Mouse (Mus musculus) cerebellum, adult 8-10 months (tissue): ENCODE measurements at regions not wholly inside any gene's neighbourhood (a gene's known extent, or its start where the extent isn't known, plus 50 kb on each side); places are given as distances from the start of the nearest gene placed in this dataset.
A peak's percentile ranks its signal among the peaks of the same experiment; 100 is the strongest.

ENCODE experiments used
- DNase-seq: peaks from one replicate; pipeline ENCODE4 v3.0.0; 2022

DNA sequence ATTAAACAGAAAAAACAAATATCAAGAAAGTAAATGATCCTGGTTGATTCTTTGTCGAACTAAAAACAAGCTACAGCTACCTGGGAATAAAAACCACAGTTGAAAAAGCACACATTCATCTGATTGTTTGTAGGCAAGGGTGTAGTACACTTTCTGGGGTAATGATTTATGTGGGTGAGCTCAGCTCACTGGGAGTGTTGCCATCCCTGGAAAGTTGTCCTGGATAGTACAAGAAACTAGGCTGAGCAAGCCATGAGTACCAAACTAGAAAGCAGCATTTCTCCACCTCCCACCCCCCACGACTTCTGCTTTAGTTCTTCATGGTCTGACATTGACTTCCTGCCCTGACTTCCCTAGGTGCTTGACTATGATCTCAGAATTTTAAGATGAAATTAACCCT is 967.6 kb downstream of the Plod2 start:
- DNase-seq = no peak

DNA sequence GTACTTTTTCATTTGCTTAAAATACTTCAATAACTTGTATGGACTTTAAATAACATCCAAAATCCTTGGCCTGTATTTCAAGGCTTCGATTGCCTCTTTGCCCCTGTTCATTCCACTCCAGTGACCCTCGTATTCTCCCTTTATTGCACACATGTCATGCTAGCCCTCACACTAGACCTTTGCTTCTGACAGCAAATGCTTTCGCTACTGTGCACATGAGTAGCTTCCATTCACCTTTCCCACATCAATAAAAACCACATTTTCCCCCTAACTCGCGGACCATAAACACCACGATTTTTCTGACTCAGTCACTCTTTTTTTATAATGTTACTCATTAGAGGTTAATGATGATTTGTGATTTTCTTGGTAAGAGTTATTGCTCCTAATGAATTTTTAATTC is 982.0 kb downstream of the Plod2 start:
- no peak for DNase-seq

DNA sequence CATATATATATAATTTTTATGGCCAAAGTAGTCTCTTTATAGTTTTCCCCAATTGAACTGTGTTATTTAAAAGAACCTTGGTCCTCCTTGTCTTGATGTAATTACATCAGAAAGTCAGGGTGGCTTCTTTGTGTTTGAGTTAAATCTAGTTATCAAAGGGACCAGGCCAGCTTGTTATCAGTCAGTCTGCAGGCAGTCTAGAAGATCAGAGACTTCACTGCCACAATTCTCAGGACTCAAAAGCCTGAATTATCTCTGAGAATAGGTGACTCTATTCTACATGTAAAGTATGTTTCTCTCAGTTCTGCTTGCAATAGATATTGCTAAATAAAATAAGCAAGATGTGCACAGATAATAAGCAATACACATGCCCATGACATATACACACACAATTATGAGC is 983.1 kb downstream of the Plod2 start:
- no peak for DNase-seq

DNA sequence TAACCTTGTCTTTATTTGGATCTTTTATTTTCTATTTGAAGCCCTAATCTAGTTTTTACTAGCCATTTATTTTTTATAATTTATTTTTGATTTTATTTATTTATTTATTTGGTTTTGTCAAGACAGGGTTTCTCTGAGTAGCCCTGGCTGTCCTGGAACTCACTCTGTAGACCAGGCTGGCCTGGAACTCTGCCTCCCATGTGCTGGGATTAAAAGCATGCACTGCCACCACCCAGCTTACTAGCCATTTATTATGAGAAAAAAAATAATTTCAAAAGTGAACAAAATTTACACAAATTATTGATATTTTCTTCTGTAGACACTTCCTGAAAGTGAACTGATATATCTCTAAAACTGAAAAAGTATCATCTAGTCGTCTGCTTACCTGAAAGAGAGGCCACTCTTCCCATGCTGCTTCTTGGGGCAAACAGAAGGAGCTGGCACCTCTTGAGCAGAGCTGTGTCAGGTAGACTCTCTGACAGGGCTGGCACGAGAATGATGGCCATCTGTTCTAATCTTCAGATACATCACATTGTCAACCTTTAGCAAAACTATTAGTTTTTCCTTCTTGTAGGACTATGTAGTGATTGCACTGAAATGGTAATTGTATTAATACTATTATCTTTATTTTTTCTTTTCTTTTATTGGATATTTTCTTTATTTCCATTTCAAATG is 988.8 kb downstream of the Plod2 start:
- peak; percentile 4 for DNase-seq
